Mouse (Mus musculus): ENCODE results near the gene Ccdc125.
A peak's percentile ranks its signal among the peaks of the same experiment; 100 is the strongest.

Ccdc125 gene

DNA sequence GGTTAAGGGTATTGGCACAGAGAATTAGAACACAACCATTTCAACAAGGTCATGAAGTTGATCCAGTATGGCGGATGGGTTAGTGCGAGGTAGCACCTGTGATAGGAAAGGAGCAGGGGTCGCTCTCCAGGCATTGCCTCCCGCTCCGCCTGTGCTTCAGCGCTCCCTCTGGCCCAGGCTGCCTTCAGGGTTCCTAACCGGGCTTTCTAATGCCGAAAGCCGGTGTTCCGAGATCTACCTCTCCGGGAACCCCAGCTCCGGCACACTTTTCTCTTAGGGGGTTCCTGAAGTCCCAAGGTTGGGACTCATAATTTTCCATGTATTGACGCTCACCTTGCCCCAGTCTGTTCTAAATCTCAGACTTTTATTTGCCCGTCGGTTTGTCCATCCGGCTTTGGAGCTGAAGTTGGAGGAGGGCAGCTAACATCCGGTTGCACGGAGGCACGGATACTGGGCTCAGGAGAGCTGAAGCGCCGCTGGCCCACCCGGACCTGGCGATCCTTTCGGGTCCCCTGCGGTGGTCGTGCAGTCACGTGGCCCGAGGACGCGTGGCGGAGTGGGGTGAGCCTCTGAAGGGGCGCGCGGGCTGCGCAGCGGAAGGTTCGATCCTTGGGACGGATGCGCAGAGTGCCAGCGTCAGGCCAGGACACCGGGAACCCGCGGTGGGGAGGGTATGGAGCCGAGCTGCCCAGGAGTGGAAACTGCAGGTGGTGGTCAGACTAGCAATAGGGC, at the start of gene Ccdc125:
Ccdc125 (plus strand) TSS at position 427 of the 732 bp plus-strand sequence.
- DNase-seq = peak; percentile 36

GRCm38 (mm10) chr13:100622241-100622640, 47.3 kb upstream of the Ccdc125 start:
- no peak for DNase-seq

DNA sequence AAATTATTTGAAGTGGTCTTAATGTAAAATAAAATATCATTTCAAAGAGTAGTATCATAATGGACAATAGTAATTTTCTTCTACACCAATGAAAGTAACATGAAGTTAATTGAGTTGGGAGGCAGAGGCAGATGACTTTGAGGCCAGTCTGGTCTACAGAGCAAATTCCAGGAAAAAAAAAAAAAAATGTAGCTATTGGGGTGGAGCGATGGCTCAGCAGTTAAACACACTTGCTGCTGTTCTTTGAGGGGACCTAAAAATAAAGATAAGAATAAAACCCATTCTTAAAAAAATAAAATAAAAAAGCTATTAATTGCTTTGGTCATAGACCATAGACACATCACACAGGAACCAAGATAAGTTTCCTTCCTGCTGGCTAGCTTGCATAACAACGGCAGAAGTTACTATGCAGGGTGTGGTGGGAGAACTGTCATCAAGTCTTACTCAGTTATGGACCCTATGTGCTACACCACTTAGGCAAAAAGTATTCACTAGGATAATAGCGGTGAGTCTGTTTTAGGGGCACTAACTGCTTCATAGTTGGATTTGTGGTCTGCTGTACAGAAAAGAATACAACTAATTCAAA, 35.3 kb upstream of the Ccdc125 start:
- no peak for DNase-seq

DNA sequence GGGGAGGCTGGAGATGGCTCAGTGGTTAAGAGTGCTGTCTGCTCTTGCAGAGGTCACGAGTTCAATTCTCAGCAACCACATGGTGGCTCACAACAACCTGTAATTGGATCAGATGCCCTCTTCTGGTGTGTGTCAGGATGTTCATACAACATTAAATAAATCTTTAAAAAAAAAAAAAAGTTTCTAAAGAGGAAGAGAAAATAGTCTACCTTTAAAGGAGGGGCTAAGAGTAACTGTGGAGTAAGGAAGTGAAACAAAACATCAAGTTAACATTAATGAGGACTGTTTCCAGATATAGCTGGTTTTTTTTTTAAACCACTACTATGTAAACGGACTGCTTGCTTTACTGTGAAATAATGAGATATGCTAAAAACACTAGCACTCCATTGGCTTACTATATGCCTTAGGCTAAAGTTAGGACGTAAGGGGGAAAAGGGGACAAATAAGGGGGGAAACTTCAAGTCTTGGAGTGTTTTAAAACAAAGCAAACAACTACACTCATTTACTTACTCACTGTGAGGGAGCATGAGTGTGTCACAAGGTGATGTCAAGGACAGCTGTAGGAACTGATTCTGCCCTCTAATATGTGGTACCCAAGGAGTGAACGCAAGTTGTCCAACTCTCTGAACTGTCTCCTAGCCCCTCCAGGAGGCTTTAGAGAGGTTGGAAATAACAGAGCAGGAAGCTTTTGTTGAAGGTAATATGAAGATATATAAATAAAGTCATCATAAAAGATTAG, 26.9 kb upstream of the Ccdc125 start:
- DNase-seq = no peak

DNA sequence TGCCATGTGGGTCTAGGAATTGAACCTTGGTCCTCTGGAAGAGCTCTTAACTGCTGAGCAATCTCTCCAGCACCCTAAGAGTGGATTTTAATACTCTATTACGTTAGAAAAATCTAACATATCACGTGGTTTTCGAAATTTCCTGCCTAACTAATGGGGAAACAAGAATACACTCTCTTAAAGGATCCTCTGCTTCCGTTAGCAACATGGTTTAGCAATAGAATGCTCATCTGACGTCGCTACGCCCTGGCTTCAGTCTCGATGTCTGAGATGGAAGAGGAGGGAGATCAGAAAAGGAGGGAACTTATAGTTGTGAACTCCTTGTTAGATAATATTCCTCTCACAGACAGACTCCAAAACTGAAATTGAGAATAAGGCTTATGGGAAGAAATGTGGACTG, 21.3 kb upstream of the Ccdc125 start:
- DNase-seq = no peak

DNA sequence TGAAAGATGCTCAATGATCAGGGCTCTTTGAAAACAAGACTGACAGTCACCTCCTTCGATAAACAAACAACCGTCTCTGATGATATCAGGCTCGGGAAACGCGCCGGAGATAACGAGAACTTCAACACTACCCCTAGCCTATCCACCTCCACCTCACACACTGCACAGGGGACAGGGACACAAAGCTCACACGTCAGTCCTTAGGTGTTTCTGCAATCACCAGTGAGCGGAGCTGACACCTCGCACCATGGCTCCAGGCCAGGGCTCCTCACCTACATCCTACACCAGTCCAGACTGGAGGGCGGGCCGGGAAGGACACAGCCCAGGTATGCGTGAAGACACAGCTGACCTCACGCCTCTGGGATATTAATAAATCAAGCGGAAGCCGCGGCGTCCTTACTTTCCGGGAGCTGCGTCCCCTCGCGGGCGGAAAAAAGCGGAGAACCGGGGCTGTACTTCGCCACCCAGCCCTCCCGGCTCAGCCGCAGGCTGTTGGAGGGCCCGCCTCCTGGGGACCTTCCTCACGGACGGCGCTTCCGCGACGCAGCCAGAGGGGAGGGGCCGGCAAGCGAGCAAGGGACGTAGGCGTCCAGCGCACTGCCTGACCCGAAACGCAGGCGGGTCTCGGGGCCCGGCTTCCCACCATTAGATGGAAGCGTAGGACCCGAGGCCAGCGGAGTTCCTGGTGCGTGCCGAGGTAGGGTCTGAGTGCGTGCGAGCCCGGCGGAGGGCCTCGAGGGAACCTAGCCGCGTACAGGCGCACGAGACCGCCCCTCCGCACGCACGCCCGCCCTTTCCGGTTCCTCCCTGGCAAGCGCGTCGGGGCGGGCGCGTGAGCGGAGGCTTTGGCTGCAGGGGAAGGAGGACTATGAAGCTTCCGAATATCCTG, 18.7 kb upstream of the Ccdc125 start, which contains the start of the genes Ak6 and Rad17:
Ak6 (plus strand) TSS at position 430 of the 889 bp plus-strand sequence.
Rad17 (minus strand) TSS at position 502 of the 889 bp plus-strand sequence.
- peak; percentile 94 for DNase-seq

- no peak for DNase-seq
These were observed 17.9 kb upstream of the Ccdc125 start, which contains the start of gene Taf9 for GRCm38 (mm10) chr13:100651439-100652186. TSS of gene Taf9 (plus strand) at chr13:100651579.

DNA sequence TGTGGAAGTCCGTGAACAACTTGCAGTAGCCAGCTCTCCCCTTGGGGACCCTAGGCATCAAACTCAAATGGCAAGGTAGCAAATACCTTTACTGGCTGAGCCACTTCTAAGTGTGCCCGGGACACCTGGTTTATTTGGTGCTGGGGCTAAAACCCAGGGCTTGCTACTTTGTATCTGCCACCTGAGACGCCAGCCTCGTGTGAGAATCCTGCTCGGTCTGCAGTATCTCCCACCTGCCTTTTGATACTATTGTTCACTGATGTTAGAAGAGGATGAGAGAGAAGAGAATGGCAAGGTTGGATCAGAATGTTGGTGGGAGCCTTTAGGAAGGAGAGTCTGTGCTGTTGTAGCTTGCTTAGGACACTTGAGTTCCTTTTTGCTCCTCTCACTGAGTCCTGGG, 11.4 kb upstream of the Ccdc125 start:
- DNase-seq = no peak

DNA sequence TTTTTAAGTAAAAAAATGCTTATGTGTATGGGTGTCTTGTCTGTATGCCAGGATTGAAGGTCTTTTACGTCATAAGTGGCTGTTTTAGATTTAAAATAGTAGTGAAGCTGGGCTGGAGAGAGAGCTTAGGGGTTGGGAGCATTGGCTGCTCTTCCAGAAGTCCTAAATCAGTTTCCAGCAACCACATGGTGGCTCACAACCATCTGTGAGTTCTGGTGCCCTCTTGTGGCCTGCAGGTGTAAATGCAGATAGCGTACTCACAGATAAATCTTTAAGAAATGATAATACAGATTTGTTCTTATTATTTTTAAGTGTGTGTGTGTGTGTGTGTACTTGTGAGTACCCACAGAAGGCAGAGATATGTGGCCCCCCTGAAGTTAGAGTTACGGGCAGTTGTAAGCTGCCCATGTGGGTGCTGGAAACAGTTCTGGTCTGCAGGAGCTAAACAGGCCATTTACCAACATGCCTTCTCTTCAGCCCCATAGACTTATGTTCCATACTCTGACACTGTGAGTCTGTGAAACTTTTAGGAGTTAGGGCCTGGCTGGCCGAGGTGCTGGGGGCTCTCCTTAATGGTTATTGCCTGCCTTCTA, 9.6 kb upstream of the Ccdc125 start:
- DNase-seq = peak; percentile 70

DNA sequence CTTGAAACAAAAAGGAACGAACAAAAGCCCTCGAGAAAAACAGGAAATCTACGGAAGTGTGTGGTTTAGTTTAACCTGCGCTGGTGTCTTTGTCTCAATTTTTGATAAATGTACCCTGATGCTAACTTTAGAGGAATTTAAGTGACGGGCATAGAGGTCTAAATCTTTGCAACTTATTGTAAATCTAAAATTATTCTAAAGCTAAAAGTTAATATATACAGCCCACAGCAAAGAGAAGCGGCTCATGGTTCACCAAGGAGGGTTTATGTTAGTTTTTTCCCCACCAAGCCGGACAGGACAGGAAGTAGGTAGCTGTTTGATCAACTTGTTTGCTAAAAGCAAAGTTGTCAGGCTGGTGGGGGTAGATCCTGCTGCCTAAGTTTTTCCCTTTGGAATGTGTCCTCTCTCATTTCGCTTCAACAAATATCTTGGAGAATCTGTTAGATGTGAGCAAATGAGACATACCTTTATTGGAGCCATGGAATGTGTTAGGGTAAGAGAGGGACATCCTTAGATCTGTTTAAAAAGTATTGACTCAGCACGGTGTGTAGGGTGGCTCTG, 744 bp downstream of the Ccdc125 start:
- DNase-seq = no peak

GRCm38 (mm10) chr13:100675936-100676635, 6.6 kb downstream of the Ccdc125 start:
- peak; percentile 32 for DNase-seq

- DNase-seq = no peak
These were observed 12.1 kb downstream of the Ccdc125 start for GRCm38 (mm10) chr13:100681615-100682014.

- no peak for DNase-seq
These were observed 13.3 kb downstream of the Ccdc125 start for GRCm38 (mm10) chr13:100682837-100683236.

GRCm38 (mm10) chr13:100684355-100684754, 14.8 kb downstream of the Ccdc125 start:
- no peak for DNase-seq

DNA sequence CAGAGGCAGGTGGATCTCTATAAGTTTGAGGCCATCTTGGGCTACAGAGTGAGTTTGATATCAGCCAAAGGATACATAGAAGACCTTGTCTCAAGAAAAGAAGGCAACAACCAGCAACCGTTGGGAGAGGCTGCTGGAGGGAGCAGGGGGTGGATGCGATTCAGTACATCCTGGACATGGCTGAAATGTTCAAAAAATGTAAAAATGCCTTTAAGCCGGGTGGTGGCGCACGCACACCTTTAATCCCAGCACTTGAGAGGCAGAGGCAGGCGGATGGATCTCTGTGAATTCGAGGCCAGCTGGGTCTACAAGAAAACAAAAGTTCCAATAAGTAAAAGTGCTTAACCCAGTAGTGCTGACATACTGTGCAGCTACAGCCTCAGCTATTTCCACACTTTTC, 18.0 kb downstream of the Ccdc125 start:
- no peak for DNase-seq

- no peak for DNase-seq
These were observed 28.0 kb downstream of the Ccdc125 start for GRCm38 (mm10) chr13:100697541-100697940.

DNA sequence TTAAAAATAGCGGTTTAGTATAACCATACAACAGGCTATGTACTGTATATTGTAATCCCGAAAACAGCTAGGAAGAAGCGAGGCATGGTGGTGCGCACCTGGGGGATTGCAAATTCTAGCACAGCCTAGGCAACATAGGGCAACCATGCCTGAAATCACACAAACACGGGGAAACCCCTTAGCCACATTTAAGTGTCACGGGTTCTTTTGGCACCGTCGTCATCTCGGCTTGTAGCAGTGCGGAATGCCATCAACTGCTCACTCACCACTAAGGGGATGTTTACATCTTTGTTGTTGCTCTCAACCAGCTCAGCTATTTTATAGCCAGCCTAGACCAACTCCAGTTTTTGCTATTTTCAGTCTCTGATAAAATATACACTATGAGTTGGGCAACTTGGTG, 29.3 kb downstream of the Ccdc125 start:
- no peak for DNase-seq

DNA sequence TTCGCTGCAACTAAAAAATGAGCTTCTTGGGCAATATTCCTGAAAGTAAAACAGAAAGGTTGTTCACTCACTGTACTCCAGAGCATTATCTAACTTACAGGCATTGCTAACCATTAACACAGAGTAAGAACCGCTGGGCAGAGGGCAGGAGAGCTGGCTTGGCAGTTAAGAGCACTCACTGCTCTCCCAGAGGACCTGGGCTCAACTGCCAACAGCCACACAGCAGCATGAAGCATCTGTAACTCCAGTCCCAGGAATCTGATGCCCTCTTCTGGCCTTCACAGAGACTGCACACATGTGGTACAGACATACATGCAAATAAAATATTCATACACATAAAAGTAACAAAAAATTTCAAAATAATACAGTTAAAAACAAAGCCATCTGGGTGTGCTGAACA, 34.0 kb downstream of the Ccdc125 start:
- no peak for DNase-seq

DNA sequence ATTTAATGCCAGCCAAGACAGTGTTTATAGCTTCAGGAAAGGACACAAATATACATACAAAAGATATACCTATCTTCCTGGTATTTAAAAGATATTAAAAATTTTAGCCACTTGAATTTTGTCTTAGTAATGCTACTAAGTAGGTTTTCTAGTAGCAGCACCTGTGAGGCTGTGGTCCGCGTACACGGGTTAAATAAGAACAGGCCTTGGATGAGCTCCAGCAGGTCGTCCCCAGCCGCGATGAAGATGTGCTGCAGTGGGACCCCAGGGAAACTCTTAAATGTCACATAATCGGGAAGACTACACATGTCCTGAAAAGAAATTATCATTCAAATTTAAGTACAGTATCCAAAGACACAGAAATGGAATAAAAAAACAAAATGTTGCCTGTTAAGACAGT, 36.7 kb downstream of the Ccdc125 start:
- DNase-seq = no peak

DNA sequence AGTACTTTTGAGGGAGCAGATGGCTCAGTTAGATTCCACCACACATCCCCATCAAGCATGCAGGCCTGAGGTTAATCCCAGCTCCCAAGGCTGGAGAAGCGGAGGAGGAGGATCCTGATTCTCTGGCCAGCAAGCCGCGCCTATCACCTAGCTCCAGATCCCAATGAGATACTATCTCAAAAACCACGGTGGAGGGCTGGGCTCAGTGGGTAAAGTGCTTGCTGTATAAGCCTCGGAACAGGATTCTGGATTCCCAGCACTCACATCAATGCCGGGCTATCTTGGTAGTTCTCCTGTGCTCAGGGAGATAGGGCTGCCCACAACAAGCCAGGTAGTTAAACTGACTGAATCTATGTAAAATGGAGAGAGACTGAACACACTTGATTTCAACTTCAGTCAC, 46.0 kb downstream of the Ccdc125 start:
- DNase-seq = no peak
